Mouse (Mus musculus) spleen, adult 2 months (tissue): ENCODE results near the gene Anapc1. TPM values are rescaled to one million over a fixed set of nuclear protein-coding genes. Genes with fewer than 3 reads are reported as not detected.

ENCODE experiments used
- DNase-seq, 2 experiments: peaks; one replicate each; pipeline versions ENCODE4 v3.0.0 to v3.0.0-alpha.2; 2012 to 2021; ENCODE audit warnings: low spot score in 2 of 2, low read depth in 1 of 2
- H3K27ac ChIP-seq: fragments of 200-500 bp; 2 replicates; pipeline ENCODE4 v1.5.1; 2012; ENCODE audit warnings: low read length, inconsistent platforms; ENCODE audit not compliant: insufficient read depth
- H3K27me3 ChIP-seq: fragments of 200-500 bp; 2 replicates; pipeline ENCODE4 v1.6.1; 2012; ENCODE audit warnings: mild to moderate bottlenecking, moderate library complexity, low read length, inconsistent platforms; ENCODE audit not compliant: control insufficient read depth, insufficient read depth
- H3K36me3 ChIP-seq: fragments of 200-500 bp; 2 replicates; pipeline ENCODE4 v1.6.1; 2012; ENCODE audit warnings: mild to moderate bottlenecking, low read length, inconsistent platforms; ENCODE audit not compliant: control insufficient read depth, insufficient read depth
- H3K4me1 ChIP-seq: fragments of 200-500 bp; 2 replicates; pipeline ENCODE4 v1.6.1; 2011; ENCODE audit warnings: inconsistent platforms; ENCODE audit not compliant: control insufficient read depth, insufficient read depth, insufficient read length
- H3K4me3 ChIP-seq: fragments of 200-500 bp; 2 replicates; pipeline ENCODE4 v1.5.1; 2011; ENCODE audit warnings: mild to moderate bottlenecking, inconsistent platforms; ENCODE audit not compliant: insufficient read depth, insufficient read length; ENCODE audit errors: extremely low read depth
- CTCF ChIP-seq: fragments of 200-500 bp; IDR thresholded peaks from 2 replicates; pipeline ENCODE4 v1.5.1; 2011; ENCODE audit warnings: mild to moderate bottlenecking, inconsistent platforms; ENCODE audit not compliant: insufficient read depth, insufficient read length, insufficient replicate concordance; ENCODE audit errors: extremely low read depth
- POLR2A ChIP-seq: fragments of 200-500 bp; IDR thresholded peaks from 2 replicates; pipeline ENCODE4 v1.6.1; 2011; ENCODE audit warnings: low read depth, low read length, inconsistent platforms
- WGBS: fragments of 180-500 bp; shearing (Covaris S2); methylation state at CpG from one replicate; pipeline ENCODE4 v1.1.7; 2018; 5-methylcytosine and 5-hydroxymethylcytosine counted together
- polyA plus RNA-seq: library from polyadenylated mRNA; depleted of rRNA; stranded (reverse); fragments of >200 nt; gene quantifications from 2 replicates; pipeline ENCODE4 v1.2.3, GENCODE M21; 2012

Gene Anapc1
- polyA plus RNA-seq, 1 experiment: 36.3 TPM

GRCm38 (mm10) chr2:128692771-128693170 lies 5.6 kb upstream of the Anapc1 start:
- no peaks in the 10 kb centered on the region for H3K4me1 ChIP-seq
- WGBS: 92% methylated on average over 10 of the region's 10 CpGs
- peaks cover 4% of the 10 kb centered on the region; the same call in 1 of the 2 replicates for H3K27me3 ChIP-seq
- TF ChIP-seq POLR2A: no peak
- TF ChIP-seq CTCF: no peak
- no peak overlapping the region for H3K27ac ChIP-seq
- no peak for DNase-seq
- H3K4me3 ChIP-seq: no peak overlapping the region
- H3K36me3 ChIP-seq: no peaks in the 10 kb centered on the region

GRCm38 (mm10) chr2:128692336-128692735 lies 5.1 kb upstream of the Anapc1 start:
- no peaks in the 10 kb centered on the region for H3K27me3 ChIP-seq
- no peaks in the 10 kb centered on the region for H3K4me1 ChIP-seq
- H3K4me3 ChIP-seq: no peak overlapping the region
- no peaks in the 10 kb centered on the region for H3K36me3 ChIP-seq
- TF ChIP-seq CTCF: no peak
- TF ChIP-seq POLR2A: no peak
- no peak overlapping the region for H3K27ac ChIP-seq
- DNase-seq: no peak
- WGBS: 89% methylated on average over 14 of the region's 14 CpGs

- H3K36me3 ChIP-seq: 0 out of 2 replicates have a peak, but pooled peaks cover 1% of the 10 kb centered on the region
- no peak for TF ChIP-seq POLR2A
- TF ChIP-seq CTCF: no peak
- 55% methylated on average over 10 of the region's 10 CpGs for WGBS
- 0 out of 2 replicates have a peak, but pooled peaks cover 1% of the 10 kb centered on the region for H3K4me1 ChIP-seq
- peak overlapping the region; percentile 92 for H3K4me3 ChIP-seq
- H3K27ac ChIP-seq: no peak overlapping the region
- no peaks in the 10 kb centered on the region for H3K27me3 ChIP-seq
- no peak for DNase-seq
Measured at GRCm38 (mm10) chr2:128687558-128688120, 448 bp upstream of the Anapc1 start.

- Histone ChIP-seq H3K4me1 (no peaks in the 10 kb centered on the region), H3K36me3 (peaks cover 17% of the 10 kb centered on the region), H3K27me3 (no peaks in the 10 kb centered on the region), H3K27ac (no peak overlapping the region), H3K4me3 (no peak overlapping the region)
- TF ChIP-seq POLR2A (no peak), CTCF (no peak)
- DNase-seq: no peak
- WGBS: 60% methylated on average over 4 of the region's 4 CpGs
Measured at GRCm38 (mm10) chr2:128680661-128681060, 6.5 kb downstream of the Anapc1 start.

- Histone ChIP-seq H3K36me3 (peaks cover 45% of the 10 kb centered on the region), H3K4me3 (no peak overlapping the region), H3K27ac (no peak overlapping the region), H3K27me3 (no peaks in the 10 kb centered on the region), H3K4me1 (no peaks in the 10 kb centered on the region)
- no peak for TF ChIP-seq CTCF
- TF ChIP-seq POLR2A: no peak
- no peak for DNase-seq
- 70% methylated on average over 1 of the region's 1 CpGs for WGBS
Measured at GRCm38 (mm10) chr2:128620578-128620977, 66.6 kb downstream of the Anapc1 start.

GRCm38 (mm10) chr2:128615366-128615765 lies 71.8 kb downstream of the Anapc1 start:
- 89% methylated on average over 4 of the region's 4 CpGs for WGBS
- H3K36me3 ChIP-seq: peaks cover 57% of the 10 kb centered on the region

GRCm38 (mm10) chr2:128613365-128613764 lies 73.8 kb downstream of the Anapc1 start:
- DNase-seq: no peak
- H3K27ac ChIP-seq: no peak overlapping the region
- WGBS: 14% methylated on average over 5 of the region's 5 CpGs
- H3K27me3 ChIP-seq: no peaks in the 10 kb centered on the region
- peaks cover 45% of the 10 kb centered on the region for H3K36me3 ChIP-seq
- no peak overlapping the region for H3K4me3 ChIP-seq
- TF ChIP-seq POLR2A (no peak), CTCF (no peak)
- no peaks in the 10 kb centered on the region for H3K4me1 ChIP-seq

More at GRCm38 (mm10) chr2:128615366-128615765, 71.8 kb downstream of the Anapc1 start:
- no peaks in the 10 kb centered on the region for H3K4me1 ChIP-seq
- no peak overlapping the region for H3K27ac ChIP-seq
- H3K27me3 ChIP-seq: no peaks in the 10 kb centered on the region
- no peak for DNase-seq
- TF ChIP-seq CTCF: no peak
- no peak for TF ChIP-seq POLR2A
- H3K4me3 ChIP-seq: no peak overlapping the region
